Mouse (Mus musculus) CH12.LX (cell line): Measurements from ENCODE around the gene Itpr1. TPM values are rescaled to one million over a fixed set of nuclear protein-coding genes. Genes with fewer than 3 reads are reported as not detected.

ENCODE experiments used
- DNase-seq: peaks from one replicate; pipeline ENCODE4 v3.0.0-alpha.2; 2013; ENCODE audit errors: extremely low read depth
- H3K27ac ChIP-seq: 2 replicates; pipeline ENCODE4 v1.5.1; 2012; ENCODE audit warnings: low read depth, mild to moderate bottlenecking, control low read depth, moderate library complexity; ENCODE audit not compliant: insufficient read depth
- H3K27me3 ChIP-seq: replicated peaks from 2 replicates; pipeline ENCODE3; 2012; ENCODE audit warnings: inconsistent platforms
- H3K36me3 ChIP-seq, 2 experiments: replicated peaks in 1 of 2; 2 replicates each; pipeline versions ENCODE3 to v1.6.1; 2012; ENCODE audit warnings: inconsistent platforms in 1 of 2, low read length in 1 of 2, mild to moderate bottlenecking in 1 of 2, mixed read lengths in 1 of 2, moderate library complexity in 1 of 2; ENCODE audit not compliant: control insufficient read depth in 1 of 2, insufficient read depth in 1 of 2
- H3K4me1 ChIP-seq, 2 experiments: 2 replicates each; pipeline ENCODE4 v1.6.1; 2012; ENCODE audit warnings: inconsistent platforms in 1 of 2, moderate library complexity in 1 of 2; ENCODE audit not compliant: insufficient read depth in 2 of 2, control insufficient read depth in 1 of 2
- H3K4me2 ChIP-seq: 2 replicates; pipeline ENCODE4 v1.6.1; 2012; ENCODE audit warnings: low read depth, mild to moderate bottlenecking, control low read depth; ENCODE audit not compliant: poor library complexity, insufficient read depth, severe bottlenecking
- H3K4me3 ChIP-seq, 3 experiments: fragments of 150-350 bp in 1 of 3; sonication (generic) in 1 of 3; replicated peaks in 1 of 3; 2 replicates each; pipeline versions ENCODE3 to v1.5.1; 2011 to 2012; ENCODE audit warnings: low read depth in 2 of 3, low read length in 2 of 3, mild to moderate bottlenecking in 2 of 3, moderate library complexity in 2 of 3, control low read depth in 1 of 3, improper control_type of control experiment in 1 of 3, inconsistent platforms in 1 of 3, mixed read lengths in 1 of 3; ENCODE audit not compliant: poor library complexity in 1 of 3
- H3K79me2 ChIP-seq: replicated peaks from 2 replicates; pipeline ENCODE4 v1.6.1; 2012; ENCODE audit warnings: mild to moderate bottlenecking, moderate library complexity; ENCODE audit not compliant: control insufficient read depth, poor library complexity, insufficient read depth, severe bottlenecking; ENCODE audit errors: extremely low read depth
- H3K9ac ChIP-seq: 2 replicates; pipeline ENCODE4 v1.6.1; 2012; ENCODE audit warnings: low read depth, mild to moderate bottlenecking, control low read depth, moderate library complexity; ENCODE audit not compliant: insufficient read depth
- H3K9me3 ChIP-seq: replicated peaks from 2 replicates; pipeline ENCODE3; 2012; ENCODE audit warnings: low read length, inconsistent platforms, mixed read lengths
- CHD2 ChIP-seq: IDR thresholded peaks from 2 replicates; pipeline ENCODE4 v1.6.1; 2011; ENCODE audit warnings: low read length, improper control_type of control experiment
- E2F4 ChIP-seq: IDR thresholded peaks from 2 replicates; pipeline ENCODE4 v1.6.1; 2011; ENCODE audit warnings: low read depth, low read length, improper control_type of control experiment; ENCODE audit not compliant: insufficient replicate concordance
- HCFC1 ChIP-seq: IDR thresholded peaks from 2 replicates; pipeline ENCODE4 v1.6.1; 2012; ENCODE audit warnings: low read depth, mild to moderate bottlenecking, inconsistent platforms, low read length, improper control_type of control experiment
- IRF4 ChIP-seq: IDR thresholded peaks from 2 replicates; pipeline ENCODE4 v1.6.1; 2014; ENCODE audit warnings: low read depth, mild to moderate bottlenecking, inconsistent platforms, low read length, improper control_type of control experiment
- JUN ChIP-seq: IDR thresholded peaks from 2 replicates; pipeline ENCODE4 v1.6.1; 2011; ENCODE audit warnings: low read depth, mild to moderate bottlenecking, low read length, improper control_type of control experiment, moderate library complexity; ENCODE audit not compliant: insufficient read depth
- KAT2A ChIP-seq: IDR thresholded peaks from 2 replicates; pipeline ENCODE4 v1.6.1; 2012; ENCODE audit warnings: low read length, improper control_type of control experiment, inconsistent platforms; ENCODE audit not compliant: insufficient replicate concordance
- MAFK ChIP-seq: IDR thresholded peaks from 2 replicates; pipeline ENCODE4 v1.6.1; 2011; ENCODE audit warnings: low read length, improper control_type of control experiment; ENCODE audit not compliant: insufficient replicate concordance
- MAX ChIP-seq: IDR thresholded peaks from 2 replicates; pipeline ENCODE4 v1.6.1; 2011; ENCODE audit warnings: low read length, improper control_type of control experiment
- RCOR1 ChIP-seq: conservative IDR thresholded peaks from 2 replicates; pipeline ENCODE4 v1.6.1; 2012; ENCODE audit warnings: low read depth, mild to moderate bottlenecking, inconsistent platforms, low read length, improper control_type of control experiment
- SMC3 ChIP-seq: IDR thresholded peaks from 2 replicates; pipeline ENCODE4 v1.6.1; 2011; ENCODE audit warnings: low read depth, low read length, improper control_type of control experiment
- TCF12 ChIP-seq: IDR thresholded peaks from 2 replicates; pipeline ENCODE4 v1.6.1; 2014; ENCODE audit warnings: low read depth, mild to moderate bottlenecking, inconsistent platforms, low read length, improper control_type of control experiment
- UBTF ChIP-seq: IDR thresholded peaks from 2 replicates; pipeline ENCODE4 v1.6.1; 2012; ENCODE audit warnings: low read depth, mild to moderate bottlenecking, inconsistent platforms, low read length, improper control_type of control experiment, moderate library complexity
- ZNF384 ChIP-seq: IDR thresholded peaks from 2 replicates; pipeline ENCODE4 v1.6.1; 2012; ENCODE audit warnings: low read depth, low read length, improper control_type of control experiment, inconsistent platforms
- dilution Hi-C: fragments of 300-500 bp; cut with MboI; formaldehyde crosslinking; loops from 2 replicates; pipeline ENCODE4 v1.14.3; 2020; ENCODE audit warnings: low sequenced_read_pairs; ENCODE audit not compliant: extremely low pct_unique_long_range_greater_than_20kb, extremely low pct_ligation_motif_present
- in situ Hi-C: fragments of 300-500 bp; cut with MboI; formaldehyde crosslinking; loops from 3 replicates; pipeline ENCODE4 v1.14.3; 2019; ENCODE audit warnings: low sequenced_read_pairs, low pct_ligation_motif_present, low pct_unique_long_range_greater_than_20kb, mixed read lengths
- polyA plus RNA-seq: library from polyadenylated mRNA; unstranded; fragments of >175 nt; gene quantifications from 2 replicates; pipeline ENCODE4 v1.2.1, GENCODE M21; 2012; ENCODE audit warnings: low read depth; ENCODE audit not compliant: insufficient read length
- total RNA-seq, 2 experiments: library from RNA; depleted of rRNA; stranded (reverse); fragments of 300-350 nt in 1 of 2; fragments of >200 nt in 1 of 2; gene quantifications; 2 replicates each; pipeline ENCODE4 v1.2.3; 2012 to 2014

Itpr1 gene
- total and polyA plus RNA-seq, 3 experiments, result 42.8 to 73.1 (median 53.4) TPM

- H3K79me2 ChIP-seq, result peaks cover 23% of the 10 kb centered on the region
- peaks cover 11 to 53% of the 10 kb centered on the region in 2 experiments for H3K4me1 ChIP-seq
- no peak overlapping the region for H3K27ac ChIP-seq
- no peak overlapping the region for H3K4me2 ChIP-seq
- H3K4me3 ChIP-seq, result no peak overlapping the region
- TF ChIP-seq IRF4 (no peak), E2F4 (no peak), SMC3 (no peak), TCF12 (no peak)
- no peaks in the 10 kb centered on the region for H3K27me3 ChIP-seq
- dilution Hi-C loops, result no loop called here
- DNase-seq, result no peak
- H3K9ac ChIP-seq, result no peak overlapping the region
- H3K9me3 ChIP-seq, result no peaks in the 10 kb centered on the region
- in situ Hi-C loops, result no loop called here
- H3K36me3 ChIP-seq, result peaks cover 2 to 79% of the 10 kb centered on the region in 2 experiments
These were observed 37.0 kb downstream of the Itpr1 start for GRCm38 (mm10) chr6:108249918-108250225.

- Histone ChIP-seq H3K4me3 (no peak overlapping the region), H3K9me3 (no peaks in the 10 kb centered on the region), H3K27ac (no peak overlapping the region), H3K27me3 (no peaks in the 10 kb centered on the region), H3K4me2 (no peak overlapping the region), H3K36me3 (peaks cover 2 to 79% of the 10 kb centered on the region in 2 experiments), H3K79me2 (peaks cover 23% of the 10 kb centered on the region), H3K9ac (no peak overlapping the region), H3K4me1 (peaks cover 11 to 50% of the 10 kb centered on the region in 2 experiments)
- DNase-seq, result no peak
- dilution Hi-C loops, result no loop called here
- TF ChIP-seq MAFK (no peak), UBTF (no peak), MAX (no peak), CHD2 (no peak), IRF4 (no peak), HCFC1 (no peak), JUN (no peak), TCF12 (no peak), KAT2A (no peak), ZNF384 (no peak), RCOR1 (no peak)
- in situ Hi-C loops, result no loop called here
These were observed 37.5 kb downstream of the Itpr1 start for GRCm38 (mm10) chr6:108250416-108250815.
